Mouse (Mus musculus) layer of hippocampus, postnatal 25 days (tissue): ENCODE data around the gene Cfap44. TPM values are rescaled to one million over a fixed set of nuclear protein-coding genes. Genes with fewer than 3 reads are reported as not detected.

Source experiments
- DNase-seq, 2 experiments: peaks; one replicate each; pipeline ENCODE4 v3.0.0; 2022; ENCODE audit warnings: mixed read lengths in 2 of 2, low spot score in 1 of 2; ENCODE audit errors: extremely low spot score in 1 of 2
- total RNA-seq, 2 experiments: library from RNA; stranded (reverse); gene quantifications; 2 replicates each; pipeline ENCODE4 v1.2.3; 2021

Gene Cfap44
- total RNA-seq, 2 experiments from 2014 or later: 5.7 to 9.8 TPM

DNA sequence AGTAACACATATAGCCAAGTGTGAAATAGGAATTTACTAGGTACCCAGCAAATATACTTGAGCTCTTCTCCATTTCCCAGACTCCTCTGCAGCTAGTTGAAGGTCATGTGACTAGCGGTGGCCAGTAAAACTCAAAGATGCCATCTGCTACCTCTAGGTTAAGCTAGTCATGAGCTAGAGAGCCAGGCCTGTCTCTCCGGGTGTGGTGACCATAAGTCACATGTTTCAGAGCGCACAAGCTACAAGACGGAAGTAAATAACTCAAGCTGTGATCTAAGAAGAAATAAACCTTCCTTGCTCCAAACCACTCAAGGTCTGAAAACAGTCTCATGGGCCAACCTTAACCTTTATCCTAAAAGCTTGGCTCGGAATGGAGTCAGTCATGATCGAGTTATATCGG, 134.4 kb downstream of the Cfap44 start:
- DNase-seq: no peak

DNA sequence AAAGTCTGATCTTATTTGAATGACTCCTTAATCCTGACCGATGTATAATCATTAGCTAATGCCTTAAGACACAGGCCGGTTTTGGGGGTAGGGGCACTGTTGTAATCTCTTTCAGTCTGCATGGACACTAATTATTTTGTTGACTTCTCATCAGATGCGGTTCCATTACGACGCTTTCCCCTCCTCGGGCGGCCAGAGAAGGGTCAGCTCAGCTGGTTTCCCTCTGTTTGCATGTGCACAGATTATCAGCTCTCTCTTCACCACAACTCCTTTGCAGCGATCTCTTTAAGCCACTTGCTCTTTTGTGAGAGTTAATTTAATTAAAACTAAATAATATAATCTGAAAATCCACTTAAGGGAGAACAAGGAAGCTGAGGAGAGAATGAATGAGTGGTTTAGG, 135.1 kb downstream of the Cfap44 start:
- no peak for DNase-seq

DNA sequence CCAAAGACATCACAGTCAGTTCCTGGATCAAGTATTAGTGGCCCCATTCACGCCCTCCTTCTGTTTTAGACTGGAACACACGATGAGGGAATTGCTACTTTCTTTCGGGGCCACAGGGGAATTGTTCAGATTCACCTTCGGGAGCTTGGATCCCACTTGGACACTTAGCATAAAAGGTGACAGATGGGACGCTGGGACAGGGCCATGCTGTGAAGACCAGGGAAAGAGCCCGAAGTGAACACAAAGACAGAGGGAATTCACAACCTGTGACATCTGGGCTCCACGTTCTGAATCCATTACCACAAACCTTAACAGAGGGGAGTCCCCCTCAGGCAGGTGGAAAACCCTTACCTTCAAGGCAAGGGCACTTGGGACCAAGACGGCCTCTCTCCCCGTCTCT, 135.6 kb downstream of the Cfap44 start:
- DNase-seq: no peak

DNA sequence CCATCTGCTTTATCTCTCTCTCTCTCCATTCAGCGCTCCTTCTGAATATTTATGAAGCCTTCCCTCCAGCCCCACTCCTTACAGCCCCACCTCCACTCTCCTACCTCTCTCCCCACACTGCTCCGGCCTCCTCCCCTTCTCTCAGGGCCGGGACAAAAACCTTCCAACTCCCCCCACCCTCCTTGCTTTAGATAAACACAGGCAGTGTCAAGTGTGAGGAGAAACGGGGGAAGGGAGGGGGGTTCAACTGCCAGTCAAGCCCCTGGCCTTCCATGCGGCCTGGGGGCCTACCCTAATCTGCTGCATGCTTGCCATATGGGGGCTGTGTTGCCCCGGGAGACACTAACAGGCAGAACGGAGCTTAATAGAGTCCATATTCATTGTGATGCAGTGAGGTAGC, 136.2 kb downstream of the Cfap44 start:
- no peak for DNase-seq

DNA sequence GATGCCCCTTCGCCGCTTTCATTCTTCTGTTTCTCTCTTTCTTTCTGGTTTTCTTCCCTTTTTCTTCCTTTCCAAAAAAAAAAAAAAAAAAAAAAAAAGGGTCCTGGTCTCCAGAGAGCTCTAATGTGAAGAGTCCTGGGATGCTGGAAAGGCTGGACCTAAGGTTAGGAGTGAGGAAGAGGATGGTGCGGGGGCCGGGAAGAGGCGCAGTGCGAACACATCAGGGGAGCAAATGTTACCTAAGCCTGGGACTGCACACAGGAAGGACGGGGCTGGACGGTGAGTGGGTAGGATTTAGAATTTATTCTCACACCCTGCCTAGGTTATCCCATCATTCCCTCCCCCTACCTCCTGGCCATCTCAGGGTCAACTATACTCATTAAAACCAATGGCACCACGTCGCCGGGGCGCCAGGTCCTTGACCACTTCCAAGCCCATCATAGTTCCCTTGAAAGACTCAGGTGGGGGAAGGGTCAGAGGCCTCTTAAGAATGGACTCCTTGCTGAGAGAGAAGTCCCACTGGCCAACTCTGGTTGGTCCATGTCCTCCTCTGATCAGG, 136.7 kb downstream of the Cfap44 start:
- DNase-seq: no peak

Other genes with a start within 250 kb of the Cfap44 start
- 10 to 100 TPM; 34.2 to 44.2 TPM for gene Usf3, start 221.6 kb upstream of the Cfap44 start, total RNA-seq
- 10 to 100 TPM; 39.6 to 49.7 TPM for gene Sidt1, start 61.6 kb upstream of the Cfap44 start, total RNA-seq
- gene Spice1, start 47.7 kb upstream of the Cfap44 start, total RNA-seq: 10 to 100 TPM; 15.7 to 19.1 TPM
- 10 to 100 TPM in 1 of 2 experiments, 1 to 10 TPM in 1; 9.9 to 10.3 TPM for gene Boc, start 164.1 kb downstream of the Cfap44 start, total RNA-seq